ENCODE assay signal across 8 mouse cellular contexts in the genomic region with DNA sequence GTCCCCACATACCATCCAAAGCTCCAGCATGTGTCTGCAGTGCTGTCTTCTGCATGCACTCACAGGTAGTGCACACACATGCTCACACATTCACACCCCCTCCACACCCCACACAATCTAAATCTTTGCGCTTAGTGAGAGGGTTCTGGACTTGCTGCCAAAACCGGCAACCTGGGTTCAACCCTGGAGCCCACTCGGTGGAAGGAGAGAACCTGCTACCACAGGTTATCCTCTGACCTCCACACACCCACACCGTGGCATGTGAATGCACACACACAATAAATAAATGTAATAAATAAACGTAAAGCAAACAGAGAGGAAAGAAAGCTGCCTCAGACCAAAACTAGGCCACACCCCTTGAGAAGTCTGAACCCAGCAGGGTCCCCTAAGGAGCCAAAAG. TPM values are rescaled to one million over a fixed set of nuclear protein-coding genes. Genes with fewer than 3 reads are reported as not detected.
A peak's percentile ranks its signal among the peaks of the same experiment; 100 is the strongest.
DNase-seq lines count a peak whose midpoint lies in the region; ATAC-seq lines count a peak whose summit lies in the region.

No protein-coding gene starts in this region.

- H3K27ac ChIP-seq in hindbrain, embryonic 11.5 days (ENCODE audit: low read depth, low read length) = no peak overlapping the region
- peak overlapping the region; percentile 97; the same call in 1 of the 2 replicates for H3K27ac ChIP-seq in midbrain, embryonic 13.5 days

- H3K9me3 ChIP-seq in hindbrain, embryonic 11.5 days (ENCODE audit: control insufficient read depth, low read length) = no peaks in the 10 kb centered on the region
- H3K9me3 ChIP-seq in midbrain, embryonic 13.5 days = no peaks in the 10 kb centered on the region

- H3K36me3 ChIP-seq in hindbrain, embryonic 11.5 days (ENCODE audit: control insufficient read depth, insufficient read depth, low read length) = peaks cover 11% of the 10 kb centered on the region
- peaks cover 52% of the 10 kb centered on the region for H3K36me3 ChIP-seq in midbrain, embryonic 13.5 days

- no peak overlapping the region for H3K9ac ChIP-seq in hindbrain, embryonic 11.5 days (ENCODE audit: low read depth, low read length)
- peak overlapping the region; percentile 64 for H3K9ac ChIP-seq in midbrain, embryonic 13.5 days (replicated peaks)

- H3K4me3 ChIP-seq in hindbrain, embryonic 11.5 days (ENCODE audit: low read depth, low read length) = peak overlapping the region; percentile 83
- H3K4me3 ChIP-seq in midbrain, embryonic 13.5 days (replicated peaks) = peak overlapping the region; percentile 75

- no peak for ATAC-seq in hindbrain, embryonic 11.5 days (ENCODE audit: low FRiP score)
- no peak for ATAC-seq in midbrain, embryonic 13.5 days

- WGBS in hindbrain, embryonic 11.5 days = 85% methylated on average over 5 of the region's 5 CpGs
- WGBS in midbrain, embryonic 13.5 days = 86% methylated on average over 5 of the region's 5 CpGs

- H3K27me3 ChIP-seq in hindbrain, embryonic 11.5 days (ENCODE audit: control insufficient read depth, insufficient read depth, low read length) = no peaks in the 10 kb centered on the region
- H3K27me3 ChIP-seq in midbrain, embryonic 13.5 days = no peaks in the 10 kb centered on the region

- peak; percentile 38 for DNase-seq in kidney, adult 9 months
- DNase-seq in kidney, postnatal 36 days = no peak
- peak; percentile 38 for DNase-seq in cerebellum, adult 8-10 months
- no peak for DNase-seq in hindbrain, embryonic 11.5 days (ENCODE audit: low spot score)
- DNase-seq in frontal cortex, postnatal 14 days (ENCODE audit: low spot score in 2 of 2) = no peak
- no peak for DNase-seq in gastrocnemius, adult 8-10 months (ENCODE audit: low spot score in 2 of 2)
- no peak for DNase-seq in layer of hippocampus, postnatal 36 days

- H3K4me2 ChIP-seq in hindbrain, embryonic 11.5 days (replicated peaks; ENCODE audit: low read depth, low read length) = peak overlapping the region; percentile 84
- H3K4me2 ChIP-seq in midbrain, embryonic 13.5 days (replicated peaks) = peak overlapping the region; percentile 89

- no peaks in the 10 kb centered on the region; the same call in 1 of the 2 replicates for H3K4me1 ChIP-seq in hindbrain, embryonic 11.5 days (replicated peaks; ENCODE audit: control insufficient read depth, insufficient read depth, low read length)
- peaks cover 35% of the 10 kb centered on the region for H3K4me1 ChIP-seq in midbrain, embryonic 13.5 days (replicated peaks)

RNA-seq across cellular contexts. Expression of gene Akt1s1, which starts 1.0 kb away (rescaled TPM):
- polyA plus RNA-seq in hindbrain, embryonic 11.5 days (2014; fragmentation: Nextera tagmentation; extraction: Ambion mirVana) = 31.7 and 38.0 TPM in 2 replicates
- 78.9 and 88.2 TPM in 2 replicates for polyA plus RNA-seq in midbrain, embryonic 13.5 days (2015; fragmentation: Nextera tagmentation; extraction: Ambion mirVana)
- 100 to 1,000 TPM; 139 to 158 (median 141) TPM for total RNA-seq in gastrocnemius, adult 8-10 months (2022)
- 10 to 100 TPM; 78.8 to 80.6 TPM for total RNA-seq in layer of hippocampus, postnatal 36 days (2021)

RNA-seq across cellular contexts. Expression of gene Tbc1d17, which starts 1.1 kb away (rescaled TPM):
- polyA plus RNA-seq in hindbrain, embryonic 11.5 days (2014; fragmentation: Nextera tagmentation; extraction: Ambion mirVana) = 60.9 and 65.5 TPM in 2 replicates
- 109 and 110 TPM in 2 replicates for polyA plus RNA-seq in midbrain, embryonic 13.5 days (2015; fragmentation: Nextera tagmentation; extraction: Ambion mirVana)
- total RNA-seq in gastrocnemius, adult 8-10 months (2022) = 10 to 100 TPM; 58.9 to 71.3 (median 63.3) TPM
- total RNA-seq in layer of hippocampus, postnatal 36 days (2021) = 10 to 100 TPM; 63.7 to 64.6 TPM

RNA-seq across cellular contexts. Expression of gene Pnkp, which starts 9.2 kb away (rescaled TPM):
- polyA plus RNA-seq in hindbrain, embryonic 11.5 days (2014; fragmentation: Nextera tagmentation; extraction: Ambion mirVana) = 26.3 and 27.6 TPM in 2 replicates
- polyA plus RNA-seq in midbrain, embryonic 13.5 days (2015; fragmentation: Nextera tagmentation; extraction: Ambion mirVana) = 32.3 and 38.5 TPM in 2 replicates
- total RNA-seq in gastrocnemius, adult 8-10 months (2022) = 10 to 100 TPM; 21.2 to 23.9 (median 22.4) TPM
- total RNA-seq in layer of hippocampus, postnatal 36 days (2021) = 10 to 100 TPM; 27.1 to 27.2 TPM

RNA-seq across cellular contexts. Expression of gene Ptov1, which starts 21.8 kb away (rescaled TPM):
- 314 and 331 TPM in 2 replicates for polyA plus RNA-seq in hindbrain, embryonic 11.5 days (2014; fragmentation: Nextera tagmentation; extraction: Ambion mirVana)
- polyA plus RNA-seq in midbrain, embryonic 13.5 days (2015; fragmentation: Nextera tagmentation; extraction: Ambion mirVana) = 524 and 584 TPM in 2 replicates
- total RNA-seq in gastrocnemius, adult 8-10 months (2022) = 100 to 1,000 TPM; 146 to 178 (median 160) TPM
- 100 to 1,000 TPM; 346 to 359 TPM for total RNA-seq in layer of hippocampus, postnatal 36 days (2021)

RNA-seq across cellular contexts. Expression of gene Atf5, which starts 31.3 kb away (rescaled TPM):
- 1.9 and 2.0 TPM in 2 replicates for polyA plus RNA-seq in hindbrain, embryonic 11.5 days (2014; fragmentation: Nextera tagmentation; extraction: Ambion mirVana)
- 3.8 and 5.4 TPM in 2 replicates for polyA plus RNA-seq in midbrain, embryonic 13.5 days (2015; fragmentation: Nextera tagmentation; extraction: Ambion mirVana)
- total RNA-seq in gastrocnemius, adult 8-10 months (2022) = 10 to 100 TPM; 71.2 to 97.1 (median 77.4) TPM
- total RNA-seq in layer of hippocampus, postnatal 36 days (2021) = 10 to 100 TPM; 26.3 to 28.9 TPM

Comparison
In these comparisons a context has a peak if more than half of its experiments do, and no peak if none do; other contexts are left out.
1. DNase-seq: peak in kidney, adult 9 months (single experiment) and cerebellum, adult 8-10 months (single experiment); none in kidney, postnatal 36 days (0 of 2), hindbrain, embryonic 11.5 days (single experiment), frontal cortex, postnatal 14 days (0 of 2), gastrocnemius, adult 8-10 months (0 of 2) and layer of hippocampus, postnatal 36 days (0 of 2).